In genomic region chr7:141541681-141542080, GRCm38 (mm10) we compare ENCODE assay signal across 25 mouse cellular contexts. TPM values are rescaled to one million over a fixed set of nuclear protein-coding genes. Genes with fewer than 3 reads are reported as not detected.
A peak's percentile ranks its signal among the peaks of the same experiment; 100 is the strongest.
DNase-seq lines count a peak whose midpoint lies in the region; ATAC-seq and TF ChIP-seq lines count a peak whose summit lies in the region.
"Had no signal": no experiment of that assay in that cellular context is flagged by ENCODE, and none has a peak within 500 bp of the region (broad histone marks: within the 10 kb centered on the region; RNA-seq: fewer than 3 reads in every experiment).

No protein-coding gene starts in this region.

- TF ChIP-seq POLR2A in cerebellum, adult 2 months (IDR thresholded peaks at IDR 0.05; ENCODE audit: borderline replicate concordance, insufficient read depth, low read length): no peak
- no peak for TF ChIP-seq POLR2A in bone marrow macrophage, adult 2 months (IDR thresholded peaks at IDR 0.05; ENCODE audit: borderline replicate concordance, low read depth, low read length)

- no peak for DNase-seq in cerebellum, adult 2 months
- no peak for DNase-seq in cerebellum, adult 8-10 months
- DNase-seq in midbrain, embryonic 14.5 days: no peak
- DNase-seq in midbrain, postnatal 0 days (ENCODE audit: low spot score): no peak
- DNase-seq: adrenal gland, adult 2 months; adrenal gland, postnatal 14 days; cerebellum, adult 11-12 months; gastrocnemius, postnatal 10 days; heart, adult 11 months; heart, postnatal 10 days; heart, postnatal 36 days; kidney, adult 18-20 months had no signal

- H3K27ac ChIP-seq in cerebellum, adult 2 months (ENCODE audit: insufficient read depth, low read length): peak overlapping the region; percentile 58; the same call in 1 of the 2 replicates
- peak overlapping the region; percentile 62 for H3K27ac ChIP-seq in bone marrow macrophage, adult 2 months (ENCODE audit: insufficient read depth, low read depth, low read length)
- peak overlapping the region; percentile 98 for H3K27ac ChIP-seq in macrophage
- no peak overlapping the region for H3K27ac ChIP-seq in midbrain, embryonic 13.5 days
- no peak overlapping the region for H3K27ac ChIP-seq in midbrain, embryonic 14.5 days (replicated peaks; ENCODE audit: low read depth, low read length)
- no peak overlapping the region for H3K27ac ChIP-seq in midbrain, postnatal 0 days (ENCODE audit: low read depth, low read length)
- H3K27ac ChIP-seq: forebrain, embryonic 12.5 days; hindbrain, embryonic 10.5 days; hindbrain, embryonic 13.5 days had no signal

- H3K79me2 ChIP-seq in C2C12 (ENCODE audit: control insufficient read depth, insufficient read depth): peaks cover 18% of the 10 kb centered on the region
- peaks cover 27% of the 10 kb centered on the region for H3K79me2 ChIP-seq in macrophage (ENCODE audit: inconsistent target)

- H3ac ChIP-seq in C2C12 (ENCODE audit: control insufficient read depth, insufficient read length, low read depth): no peak overlapping the region

- 88% methylated on average over 4 of the region's 4 CpGs for WGBS in cerebellum, adult 2 months
- WGBS in macrophage (ENCODE audit: missing documents): 97% methylated on average over 4 of the region's 4 CpGs
- 78% methylated on average over 4 of the region's 4 CpGs for WGBS in midbrain, embryonic 13.5 days
- WGBS in midbrain, embryonic 14.5 days: 85% methylated on average over 4 of the region's 4 CpGs
- 82% methylated on average over 4 of the region's 4 CpGs for WGBS in midbrain, postnatal 0 days

- no peak overlapping the region for H3K9ac ChIP-seq in midbrain, embryonic 13.5 days (replicated peaks)
- no peak overlapping the region for H3K9ac ChIP-seq in midbrain, embryonic 14.5 days (replicated peaks; ENCODE audit: low read length)
- no peak overlapping the region for H3K9ac ChIP-seq in midbrain, postnatal 0 days (replicated peaks; ENCODE audit: low read length, poor library complexity, severe bottlenecking)
- H3K9ac ChIP-seq: forebrain, embryonic 12.5 days; forebrain, embryonic 15.5 days; heart, embryonic 12.5 days; heart, embryonic 15.5 days; hindbrain, embryonic 13.5 days had no signal

- peaks cover 24% of the 10 kb centered on the region for H3K4me1 ChIP-seq in cerebellum, adult 2 months (ENCODE audit: control insufficient read depth, insufficient read depth, low read length)
- H3K4me1 ChIP-seq in bone marrow macrophage, adult 2 months (ENCODE audit: control insufficient read depth, insufficient read depth, low read length): peaks cover 21% of the 10 kb centered on the region
- peaks cover 20% of the 10 kb centered on the region for H3K4me1 ChIP-seq in midbrain, embryonic 13.5 days (replicated peaks)
- peaks cover 15% of the 10 kb centered on the region for H3K4me1 ChIP-seq in midbrain, embryonic 14.5 days (ENCODE audit: control insufficient read depth, insufficient read depth, low read length)
- peaks cover 12% of the 10 kb centered on the region for H3K4me1 ChIP-seq in midbrain, postnatal 0 days (ENCODE audit: insufficient read depth, low read length)

- no peaks in the 10 kb centered on the region for H3K9me3 ChIP-seq in midbrain, embryonic 13.5 days
- no peaks in the 10 kb centered on the region for H3K9me3 ChIP-seq in midbrain, embryonic 14.5 days (ENCODE audit: control insufficient read depth, low read length)
- H3K9me3 ChIP-seq in midbrain, postnatal 0 days (ENCODE audit: low read length): no peaks in the 10 kb centered on the region
- H3K9me3 ChIP-seq: forebrain, embryonic 12.5 days; forebrain, embryonic 15.5 days; heart, embryonic 12.5 days; heart, embryonic 15.5 days; hindbrain, embryonic 10.5 days; hindbrain, embryonic 13.5 days had no signal

- TF ChIP-seq CTCF in cerebellum, adult 2 months (IDR thresholded peaks at IDR 0.05; ENCODE audit: borderline replicate concordance, insufficient read depth, low read depth, low read length): no peak
- TF ChIP-seq CTCF in C2C12 (IDR thresholded peaks at IDR 0.05; ENCODE audit: control insufficient read depth, insufficient read depth, insufficient read length): no peak
- TF ChIP-seq CTCF in bone marrow macrophage, adult 2 months (IDR thresholded peaks at IDR 0.05; ENCODE audit: low read depth, low read length): no peak
- TF ChIP-seq CTCF in midbrain, postnatal 0 days (IDR thresholded peaks at IDR 0.05): no peak

- H3K4me2 ChIP-seq in midbrain, embryonic 13.5 days (replicated peaks): no peak overlapping the region
- H3K4me2 ChIP-seq in midbrain, embryonic 14.5 days (ENCODE audit: low read length): no peak overlapping the region
- no peak overlapping the region for H3K4me2 ChIP-seq in midbrain, postnatal 0 days (ENCODE audit: low read depth, low read length, poor library complexity, severe bottlenecking)
- H3K4me2 ChIP-seq: forebrain, embryonic 12.5 days; forebrain, embryonic 15.5 days; heart, embryonic 12.5 days; heart, embryonic 15.5 days; hindbrain, embryonic 13.5 days had no signal

- H3K4me3 ChIP-seq in cerebellum, adult 2 months (replicated peaks; ENCODE audit: insufficient read depth, low read depth, low read length): no peak overlapping the region
- H3K4me3 ChIP-seq in C2C12 (ENCODE audit: insufficient read depth, poor library complexity, severe bottlenecking) (no peak overlapping the region), macrophage (ENCODE audit: inconsistent target) (no peak overlapping the region)
- no peak overlapping the region for H3K4me3 ChIP-seq in bone marrow macrophage, adult 2 months (ENCODE audit: insufficient read depth, low read length)
- no peak overlapping the region for H3K4me3 ChIP-seq in midbrain, embryonic 13.5 days (replicated peaks)
- no peak overlapping the region for H3K4me3 ChIP-seq in midbrain, embryonic 14.5 days (replicated peaks; ENCODE audit: low read depth, low read length)
- no peak overlapping the region for H3K4me3 ChIP-seq in midbrain, postnatal 0 days (ENCODE audit: low read depth, low read length)
- H3K4me3 ChIP-seq: forebrain, embryonic 12.5 days; forebrain, embryonic 15.5 days; heart, embryonic 12.5 days; heart, embryonic 15.5 days; hindbrain, embryonic 10.5 days; hindbrain, embryonic 13.5 days had no signal

- peaks cover 10% of the 10 kb centered on the region for H3K79me3 ChIP-seq in C2C12 (ENCODE audit: low read depth)

- ATAC-seq in midbrain, embryonic 13.5 days: no peak
- ATAC-seq in midbrain, embryonic 14.5 days (ENCODE audit: low FRiP score, low TSS enrichment): no peak
- no peak for ATAC-seq in midbrain, postnatal 0 days (ENCODE audit: low FRiP score)
- ATAC-seq: forebrain, embryonic 15.5 days; hindbrain, postnatal 0 days; inflammation-experienced regulatory T-cells, adult 6 months; intestine, embryonic 16.5 days had no signal

- H3K27me3 ChIP-seq in cerebellum, adult 2 months (ENCODE audit: control insufficient read depth, insufficient read depth, low read length): no peaks in the 10 kb centered on the region
- H3K27me3 ChIP-seq in C2C12 (ENCODE audit: control insufficient read depth, insufficient read depth, insufficient read length): no peaks in the 10 kb centered on the region
- H3K27me3 ChIP-seq in midbrain, embryonic 13.5 days: no peaks in the 10 kb centered on the region
- no peaks in the 10 kb centered on the region for H3K27me3 ChIP-seq in midbrain, embryonic 14.5 days (ENCODE audit: control insufficient read depth, insufficient read depth, low read length)
- H3K27me3 ChIP-seq in midbrain, postnatal 0 days (ENCODE audit: insufficient read depth, low read length): no peaks in the 10 kb centered on the region
- H3K27me3 ChIP-seq: forebrain, embryonic 15.5 days; heart, embryonic 12.5 days; heart, embryonic 15.5 days had no signal

- H3K36me3 ChIP-seq in C2C12 (ENCODE audit: control insufficient read depth, insufficient read depth): no peaks in the 10 kb centered on the region
- no peaks in the 10 kb centered on the region for H3K36me3 ChIP-seq in macrophage (ENCODE audit: inconsistent target)
- H3K36me3 ChIP-seq in midbrain, embryonic 13.5 days: no peaks in the 10 kb centered on the region
- no peaks in the 10 kb centered on the region for H3K36me3 ChIP-seq in midbrain, embryonic 14.5 days (ENCODE audit: control insufficient read depth, insufficient read depth, low read length)
- no peaks in the 10 kb centered on the region for H3K36me3 ChIP-seq in midbrain, postnatal 0 days (ENCODE audit: insufficient read depth, low read length)
- H3K36me3 ChIP-seq: forebrain, embryonic 12.5 days; forebrain, embryonic 15.5 days; heart, embryonic 12.5 days; heart, embryonic 15.5 days; hindbrain, embryonic 10.5 days; hindbrain, embryonic 13.5 days had no signal

TF ChIP-seq in C2C12, 6 proteins besides CTCF, POLR2A, EP300 and RAD21 (continues in another document):
- no peak for TF ChIP-seq MYOD1 (IDR thresholded peaks at IDR 0.05; ENCODE audit: control insufficient read depth, insufficient read length, low read depth)

RNA-seq across cellular contexts. Expression of gene Chid1, which starts 2.0 kb away (rescaled TPM):
- 35.8 and 37.9 TPM in 2 replicates for polyA plus RNA-seq in cerebellum, adult 2 months (2012; rRNA removed)
- polyA plus RNA-seq in C2C12 (2012; fragmentation: generic; extraction: Trizol) (27.4 TPM), macrophage (2018) (23.1 to 31.1 TPM (median 25.0 TPM) in 3 replicates)
- polyA plus RNA-seq in bone marrow macrophage, adult 2 months (2012; ENCODE audit: insufficient read depth, insufficient read length, missing spikeins): 16.3 TPM in 2 replicates
- 10 to 100 TPM in 25 of 26 experiments, 1 to 10 TPM in 1; 9.9 to 68.1 (median 29.1) TPM for total RNA-seq in macrophage (2018; cell fraction: chromatin; rRNA removed)
- total RNA-seq in macrophage (2018; cell fraction: cytosol; rRNA removed): 10 to 100 TPM; 15.2 to 29.7 (median 24.6) TPM
- total RNA-seq in macrophage (2018; cell fraction: nucleus; rRNA removed): 10 to 100 TPM; 10.8 to 46.0 (median 24.5) TPM
- 31.7 and 35.5 TPM in 2 replicates for polyA plus RNA-seq in midbrain, embryonic 13.5 days (2015; fragmentation: Nextera tagmentation; extraction: Ambion mirVana)
- 37.9 and 40.2 TPM in 2 replicates for polyA plus RNA-seq in midbrain, embryonic 14.5 days (2014; fragmentation: Nextera tagmentation; extraction: Ambion mirVana)
- 35.4 and 42.8 TPM in 2 replicates for total RNA-seq in midbrain, postnatal 0 days (2014; rRNA removed)
- polyA plus RNA-seq in midbrain, postnatal 0 days (2015; fragmentation: Nextera tagmentation; extraction: Ambion mirVana): 47.5 and 55.4 TPM in 2 replicates

RNA-seq across cellular contexts. Expression of gene Ap2a2, which starts 20.3 kb away (rescaled TPM):
- 94.8 and 96.7 TPM in 2 replicates for polyA plus RNA-seq in cerebellum, adult 2 months (2012; rRNA removed)
- polyA plus RNA-seq in C2C12 (2012; fragmentation: generic; extraction: Trizol) (92.7 TPM), macrophage (2018) (86.4 to 118 TPM (median 89.9 TPM) in 3 replicates)
- 103 and 114 TPM in 2 replicates for polyA plus RNA-seq in bone marrow macrophage, adult 2 months (2012; ENCODE audit: insufficient read depth, insufficient read length, missing spikeins)
- total RNA-seq in macrophage (2018; cell fraction: chromatin; rRNA removed): 100 to 1,000 TPM in 14 of 26 experiments, 10 to 100 TPM in 12; 26.9 to 211 (median 111) TPM
- total RNA-seq in macrophage (2018; cell fraction: cytosol; rRNA removed): 100 to 1,000 TPM in 15 of 26 experiments, 10 to 100 TPM in 11; 67.4 to 191 (median 114) TPM
- 100 to 1,000 TPM in 9 of 26 experiments, 10 to 100 TPM in 17; 45.9 to 181 (median 92.4) TPM for total RNA-seq in macrophage (2018; cell fraction: nucleus; rRNA removed)
- 103 and 107 TPM in 2 replicates for polyA plus RNA-seq in midbrain, embryonic 13.5 days (2015; fragmentation: Nextera tagmentation; extraction: Ambion mirVana)
- 95.4 and 103 TPM in 2 replicates for polyA plus RNA-seq in midbrain, embryonic 14.5 days (2014; fragmentation: Nextera tagmentation; extraction: Ambion mirVana)
- total RNA-seq in midbrain, postnatal 0 days (2014; rRNA removed): 203 and 220 TPM in 2 replicates
- polyA plus RNA-seq in midbrain, postnatal 0 days (2015; fragmentation: Nextera tagmentation; extraction: Ambion mirVana): 129 TPM in 2 replicates

Comparison
In these comparisons a context has a peak if more than half of its experiments do, and no peak if none do; other contexts are left out.
1. H3K27ac ChIP-seq: peak in cerebellum, adult 2 months (single experiment), bone marrow macrophage, adult 2 months (single experiment) and macrophage (single experiment); none in midbrain, embryonic 13.5 days (single experiment), midbrain, embryonic 14.5 days (single experiment) and midbrain, postnatal 0 days (single experiment).